Mouse (Mus musculus) limb, embryonic 11.5 days (tissue): ENCODE results near the gene Cadm1. TPM values are rescaled to one million over a fixed set of nuclear protein-coding genes. Genes with fewer than 3 reads are reported as not detected.

ENCODE experiments used
- ATAC-seq: fragments of 200-750 bp; cut with Nextera tagmentation; 2 replicates; pipeline ENCODE4 v1.8.0; 2017; ENCODE audit warnings: low read depth; ENCODE audit not compliant: insufficient number of reproducible peaks, low FRiP score, low TSS enrichment
- DNase-seq: peaks from one replicate; pipeline ENCODE4 v3.0.0-alpha.2; 2015; ENCODE audit warnings: low spot score
- H3K27ac ChIP-seq: fragments of 300-500 bp; sonication (generic); replicated peaks from 2 replicates; pipeline ENCODE4 v1.5.1; 2014; ENCODE audit warnings: low read depth, mild to moderate bottlenecking, low read length
- H3K27me3 ChIP-seq: fragments of 300-500 bp; sonication (generic); 2 replicates; pipeline ENCODE4 v1.6.1; 2014; ENCODE audit warnings: mild to moderate bottlenecking, low read length, mixed read lengths; ENCODE audit not compliant: control insufficient read depth, insufficient read depth
- H3K36me3 ChIP-seq: fragments of 300-500 bp; sonication (generic); 2 replicates; pipeline ENCODE4 v1.6.1; 2014; ENCODE audit warnings: mild to moderate bottlenecking, low read length, moderate library complexity, mixed read lengths; ENCODE audit not compliant: control insufficient read depth, insufficient read depth
- H3K4me1 ChIP-seq: fragments of 300-500 bp; sonication (generic); 2 replicates; pipeline ENCODE4 v1.6.1; 2014; ENCODE audit warnings: low read length, mixed read lengths; ENCODE audit not compliant: control insufficient read depth, insufficient read depth
- H3K4me2 ChIP-seq: fragments of 300-500 bp; sonication (generic); 2 replicates; pipeline ENCODE4 v1.6.1; 2014; ENCODE audit warnings: low read depth, mild to moderate bottlenecking, moderate library complexity; ENCODE audit not compliant: severe bottlenecking
- H3K4me3 ChIP-seq: fragments of 300-500 bp; sonication (generic); 2 replicates; pipeline ENCODE4 v1.5.1; 2014; ENCODE audit warnings: low read depth, low read length
- H3K9ac ChIP-seq: fragments of 300-500 bp; sonication (generic); 2 replicates; pipeline ENCODE4 v1.6.1; 2014; ENCODE audit warnings: mild to moderate bottlenecking, low read length
- H3K9me3 ChIP-seq: fragments of 300-500 bp; sonication (generic); 2 replicates; pipeline ENCODE4 v1.6.1; 2016; ENCODE audit warnings: low read length; ENCODE audit not compliant: control insufficient read depth
- WGBS: fragments of 180-500 bp; shearing (Covaris S2); extraction: QIAGEN DNeasy Blood & Tissue Kit; methylation state at CpG from one replicate; pipeline ENCODE4 v1.1.7; 2014; 5-methylcytosine and 5-hydroxymethylcytosine counted together
- polyA plus RNA-seq: library from polyadenylated mRNA; unstranded; fragments of >200 nt; fragmentation: Nextera tagmentation; extraction: Ambion mirVana; gene quantifications from 2 replicates; pipeline ENCODE4 v1.2.1, GENCODE M21; 2014

The Cadm1 gene
- polyA plus RNA-seq, 1 experiment from 2014 or later = 57.3 TPM

- H3K4me3 ChIP-seq = no peak overlapping the region
- no peaks in the 10 kb centered on the region for H3K4me1 ChIP-seq
- 34% methylated on average over 4 of the region's 4 CpGs for WGBS
- no peaks in the 10 kb centered on the region for H3K36me3 ChIP-seq
- H3K9me3 ChIP-seq = no peaks in the 10 kb centered on the region
- H3K27ac ChIP-seq = no peak overlapping the region
- DNase-seq = no peak
- H3K27me3 ChIP-seq = no peaks in the 10 kb centered on the region
- no peak for ATAC-seq
- no peak overlapping the region for H3K4me2 ChIP-seq
- H3K9ac ChIP-seq = no peak overlapping the region
These were observed 74.0 kb downstream of the Cadm1 start for GRCm38 (mm10) chr9:47603971-47604370.

DNA sequence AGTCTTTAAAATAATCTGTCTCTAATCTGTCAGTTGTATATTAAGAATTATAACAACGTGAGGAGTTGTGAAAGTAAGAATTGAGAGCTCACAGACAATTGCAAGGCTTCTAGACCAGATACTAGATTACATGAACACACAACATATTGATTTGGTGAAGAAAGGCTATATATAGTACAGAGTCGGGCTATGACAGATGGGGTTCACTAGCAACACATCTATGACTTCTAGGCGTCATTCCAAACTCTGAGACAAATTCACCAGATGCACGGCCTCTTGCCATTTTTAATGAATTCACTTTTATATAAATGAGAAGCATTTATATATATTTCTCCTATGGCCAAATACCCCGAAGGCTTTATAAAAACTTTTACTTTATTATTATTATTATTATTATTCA, 75.7 kb downstream of the Cadm1 start:
- H3K4me2 ChIP-seq = no peak overlapping the region
- no peak overlapping the region for H3K9ac ChIP-seq
- H3K4me3 ChIP-seq = no peak overlapping the region
- no peak for ATAC-seq
- H3K9me3 ChIP-seq = no peaks in the 10 kb centered on the region
- no peak for DNase-seq
- H3K27me3 ChIP-seq = no peaks in the 10 kb centered on the region
- no peaks in the 10 kb centered on the region for H3K4me1 ChIP-seq
- H3K36me3 ChIP-seq = no peaks in the 10 kb centered on the region
- 87% methylated on average over 5 of the region's 5 CpGs for WGBS
- H3K27ac ChIP-seq = no peak overlapping the region

DNA sequence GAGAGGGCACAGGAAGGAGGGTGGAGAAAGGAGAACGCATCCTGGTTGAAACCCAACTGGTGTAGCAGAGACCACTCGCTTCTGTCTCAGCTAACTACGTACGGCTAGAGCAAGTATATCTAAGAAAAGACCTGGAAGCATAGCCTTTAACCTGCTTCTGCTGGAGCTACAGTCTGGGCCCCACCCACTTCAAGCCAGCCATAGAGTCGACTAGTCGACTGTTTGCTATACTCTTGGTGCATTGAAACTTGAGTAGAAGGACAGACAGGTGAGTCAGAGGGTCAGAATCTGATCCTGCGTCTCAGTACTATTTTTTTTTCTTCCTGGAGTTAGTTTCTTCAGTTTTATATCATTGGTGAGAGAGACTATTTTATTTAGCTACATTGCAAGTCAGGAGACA, 78.5 kb downstream of the Cadm1 start:
- H3K9ac ChIP-seq = no peak overlapping the region
- H3K9me3 ChIP-seq = no peaks in the 10 kb centered on the region
- no peaks in the 10 kb centered on the region for H3K27me3 ChIP-seq
- H3K4me2 ChIP-seq = no peak overlapping the region
- peaks cover 16% of the 10 kb centered on the region for H3K4me1 ChIP-seq
- no peak for DNase-seq
- ATAC-seq = no peak
- no peak overlapping the region for H3K4me3 ChIP-seq
- H3K27ac ChIP-seq = no peak overlapping the region
- H3K36me3 ChIP-seq = no peaks in the 10 kb centered on the region
- WGBS = 68% methylated on average over 7 of the region's 7 CpGs

DNA sequence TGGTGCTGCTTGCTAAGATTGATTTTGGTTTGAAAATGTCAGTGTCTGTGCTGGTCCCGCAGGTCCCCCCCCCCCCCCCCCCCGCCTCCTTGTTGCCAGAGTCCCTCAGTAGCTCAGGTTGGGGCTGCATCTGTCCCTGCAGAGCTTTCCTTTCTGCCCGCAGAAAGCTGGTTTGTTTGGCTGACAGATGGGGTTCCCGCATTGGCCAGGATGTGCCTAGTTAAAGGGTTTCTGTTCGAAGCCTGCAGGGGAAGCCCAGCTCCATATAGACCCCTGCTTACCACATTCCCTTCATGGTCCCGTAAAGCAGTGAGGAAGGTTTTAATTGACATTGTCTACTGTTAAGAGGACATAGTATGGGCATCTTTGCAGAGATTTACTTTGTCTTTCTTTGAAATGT, 78.9 kb downstream of the Cadm1 start:
- Histone ChIP-seq H3K9me3 (no peaks in the 10 kb centered on the region), H3K9ac (no peak overlapping the region), H3K27ac (no peak overlapping the region), H3K4me2 (no peak overlapping the region), H3K4me3 (no peak overlapping the region), H3K4me1 (peaks cover 16% of the 10 kb centered on the region), H3K36me3 (no peaks in the 10 kb centered on the region), H3K27me3 (no peaks in the 10 kb centered on the region)
- no peak for DNase-seq
- WGBS = 47% methylated on average over 4 of the region's 6 CpGs
- ATAC-seq = no peak

- no peaks in the 10 kb centered on the region for H3K36me3 ChIP-seq
- ATAC-seq (no peak), DNase-seq (no peak)
- H3K4me3 ChIP-seq = no peak overlapping the region
- no peak overlapping the region for H3K9ac ChIP-seq
- no peak overlapping the region for H3K4me2 ChIP-seq
- no peaks in the 10 kb centered on the region for H3K9me3 ChIP-seq
- no peak overlapping the region for H3K27ac ChIP-seq
- WGBS = 82% methylated on average over 4 of the region's 4 CpGs
- peaks cover 16% of the 10 kb centered on the region for H3K4me1 ChIP-seq
- H3K27me3 ChIP-seq = no peaks in the 10 kb centered on the region
These were observed 79.5 kb downstream of the Cadm1 start for GRCm38 (mm10) chr9:47609443-47609842.

DNA sequence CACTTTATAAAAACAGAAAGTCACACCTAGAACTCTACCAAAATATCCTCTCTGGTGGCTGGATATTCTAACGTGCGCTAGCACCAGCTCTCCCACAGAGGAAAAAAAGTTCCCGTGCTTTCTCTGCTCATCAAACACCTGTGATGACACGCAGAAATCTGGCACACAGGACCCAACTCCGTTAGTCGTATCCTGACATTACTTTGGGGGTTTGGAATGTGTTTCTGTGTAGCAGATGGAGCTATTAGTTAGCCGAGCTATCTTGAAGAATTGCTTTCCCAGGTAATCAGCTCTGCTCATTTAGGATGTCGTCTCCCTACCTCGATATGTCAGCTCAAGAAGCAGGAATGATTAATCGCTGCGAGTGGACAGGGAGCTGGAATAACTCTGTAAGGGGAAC, 80.3 kb downstream of the Cadm1 start:
- ATAC-seq (no peak), DNase-seq (no peak)
- Histone ChIP-seq H3K4me1 (peaks cover 16% of the 10 kb centered on the region), H3K36me3 (no peaks in the 10 kb centered on the region), H3K27ac (no peak overlapping the region), H3K27me3 (no peaks in the 10 kb centered on the region), H3K9ac (no peak overlapping the region), H3K4me3 (no peak overlapping the region), H3K4me2 (no peak overlapping the region), H3K9me3 (no peaks in the 10 kb centered on the region)
- 61% methylated on average over 11 of the region's 11 CpGs for WGBS

DNA sequence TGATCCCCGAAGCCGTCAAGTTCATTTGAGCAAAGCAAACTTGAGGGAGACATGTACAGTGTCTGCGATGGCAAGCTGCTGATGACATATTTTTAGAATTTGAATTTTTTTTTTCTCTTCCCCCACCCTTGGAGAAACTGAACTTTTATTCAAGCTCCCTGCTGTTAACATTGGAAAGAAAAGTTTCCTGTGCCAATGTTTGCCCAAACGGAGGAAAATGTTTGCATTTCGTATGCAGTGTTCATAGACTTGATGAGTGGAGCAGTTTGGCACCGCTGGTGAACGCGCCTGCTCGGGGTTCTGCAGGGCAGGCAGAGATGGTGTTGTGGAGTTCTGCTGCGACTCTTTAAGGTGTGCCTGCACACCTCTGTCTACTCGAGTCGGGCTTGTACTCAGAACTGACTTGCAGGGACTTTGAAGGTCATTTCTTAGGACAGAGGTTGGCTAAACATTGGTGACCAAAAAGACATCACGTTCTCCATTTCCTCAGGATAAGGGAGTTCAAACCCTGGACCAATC, 83.0 kb downstream of the Cadm1 start:
- ATAC-seq (no peak), DNase-seq (no peak)
- H3K27ac ChIP-seq = no peak overlapping the region
- H3K9ac ChIP-seq = no peak overlapping the region
- no peaks in the 10 kb centered on the region for H3K36me3 ChIP-seq
- peaks cover 19% of the 10 kb centered on the region for H3K4me1 ChIP-seq
- no peaks in the 10 kb centered on the region for H3K9me3 ChIP-seq
- no peaks in the 10 kb centered on the region for H3K27me3 ChIP-seq
- WGBS = 86% methylated on average over 13 of the region's 13 CpGs
- H3K4me3 ChIP-seq = no peak overlapping the region
- no peak overlapping the region for H3K4me2 ChIP-seq

- whole genome bisulfite sequencing = 91% methylated on average over 6 of the region's 6 CpGs
- H3K9me3 ChIP-seq = no peaks in the 10 kb centered on the region
- H3K9ac ChIP-seq = no peak overlapping the region
- peaks cover 19% of the 10 kb centered on the region for H3K4me1 ChIP-seq
- no peak for ATAC-seq
- no peak for DNase-seq
- H3K27me3 ChIP-seq = no peaks in the 10 kb centered on the region
- no peak overlapping the region for H3K4me2 ChIP-seq
- no peaks in the 10 kb centered on the region for H3K36me3 ChIP-seq
- no peak overlapping the region for H3K4me3 ChIP-seq
- H3K27ac ChIP-seq = no peak overlapping the region
These were observed 85.1 kb downstream of the Cadm1 start for GRCm38 (mm10) chr9:47615049-47615448.

DNA sequence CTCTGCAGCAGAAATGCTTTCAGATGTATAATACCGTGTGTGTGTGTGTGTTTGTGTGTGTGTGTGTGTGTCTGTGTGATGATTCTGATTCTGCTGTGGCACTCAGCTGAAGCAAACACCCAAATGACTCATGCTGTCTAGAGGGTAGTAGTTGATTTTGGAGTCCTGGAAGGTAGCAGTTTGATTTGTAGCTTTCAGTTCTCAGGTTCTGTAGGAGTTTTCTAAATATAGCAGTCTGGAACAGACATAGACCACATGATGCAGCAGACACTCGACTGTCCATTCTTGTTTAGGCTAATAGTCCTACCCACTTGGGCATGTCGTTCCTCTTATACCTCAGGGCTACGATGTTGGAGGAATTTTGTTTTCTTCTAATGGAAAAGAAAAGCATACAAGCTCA, 86.4 kb downstream of the Cadm1 start:
- DNase-seq (no peak), ATAC-seq (no peak)
- Histone ChIP-seq H3K27ac (no peak overlapping the region), H3K4me2 (no peak overlapping the region), H3K9me3 (no peaks in the 10 kb centered on the region), H3K9ac (no peak overlapping the region), H3K36me3 (no peaks in the 10 kb centered on the region), H3K27me3 (no peaks in the 10 kb centered on the region), H3K4me3 (no peak overlapping the region), H3K4me1 (peaks cover 23% of the 10 kb centered on the region)
- WGBS = 66% methylated on average over 4 of the region's 4 CpGs
